Mouse (Mus musculus) 416B (cell line): ENCODE measurements at regions not wholly inside any gene's neighbourhood (a gene's known extent, or its start where the extent isn't known, plus 50 kb on each side); places are given as distances from the start of the nearest gene placed in this dataset.

Experiments used
- DNase-seq: peaks from one replicate; pipeline ENCODE4 v3.0.0; 2011; ENCODE audit warnings: low read depth

DNA sequence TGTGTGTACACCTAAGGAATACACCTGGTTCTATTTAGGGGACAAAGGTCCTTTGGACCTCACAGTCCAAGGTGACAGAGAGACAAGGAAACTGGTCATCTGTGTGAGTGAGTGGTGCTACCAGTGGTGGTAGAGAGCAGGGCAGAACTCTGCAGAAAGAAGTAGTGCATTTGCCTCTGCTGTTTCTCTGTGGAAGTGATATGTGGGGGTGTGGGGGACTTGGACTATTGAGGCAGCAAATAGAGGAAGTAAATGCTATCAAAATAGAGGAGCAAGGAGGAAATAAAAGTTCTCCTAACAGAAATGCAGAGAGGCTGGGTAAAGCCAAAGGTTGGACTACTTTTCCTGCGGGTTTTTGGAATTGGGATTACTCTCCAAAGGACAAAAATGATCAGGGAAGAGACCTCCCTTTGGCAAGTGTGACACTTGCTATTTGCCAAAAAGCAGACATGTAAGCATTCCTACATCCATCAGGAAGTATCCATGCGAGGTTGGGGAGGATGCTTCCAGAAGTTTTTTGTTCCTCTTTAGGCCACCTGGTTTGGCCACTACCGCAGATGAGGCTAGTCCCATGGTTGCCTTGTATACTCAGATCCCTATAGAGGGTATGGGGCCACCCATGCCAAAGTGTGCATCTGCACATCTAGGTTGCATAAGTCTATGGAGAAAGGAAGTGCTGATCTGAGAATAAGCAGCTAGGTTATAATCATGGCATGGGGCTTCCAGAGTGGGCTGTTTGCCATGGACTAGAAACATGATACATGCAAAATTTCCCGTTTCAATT lies 285.0 kb upstream of the Klf4 start:
- DNase-seq, result no peak

- DNase-seq, result no peak
Observed at GRCm38 (mm10) chr4:55815832-55816231, 283.6 kb upstream of the Klf4 start.

- DNase-seq, result no peak
Observed at GRCm38 (mm10) chr4:55812846-55813245, 280.6 kb upstream of the Klf4 start.

GRCm38 (mm10) chr4:55811656-55812055 lies 279.4 kb upstream of the Klf4 start:
- no peak for DNase-seq

DNA sequence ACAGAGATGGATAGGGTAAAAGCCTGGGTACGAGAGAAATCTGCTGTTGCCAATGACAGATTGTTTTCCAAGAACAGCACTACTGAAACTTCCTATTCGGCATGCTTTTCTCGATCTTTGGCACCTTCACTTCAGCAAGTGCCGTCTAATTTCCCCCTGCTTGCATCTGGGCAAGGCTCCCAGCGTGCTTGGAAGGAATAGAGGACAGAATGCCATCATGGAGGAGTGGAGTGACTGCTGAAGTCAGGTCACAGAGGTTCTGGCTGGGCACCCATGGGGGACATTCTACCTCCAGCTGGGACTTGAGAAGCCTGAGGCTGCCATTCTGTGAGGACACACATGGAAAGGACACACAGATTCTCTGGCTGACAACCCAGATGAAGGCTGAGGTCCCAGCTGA lies 276.2 kb upstream of the Klf4 start:
- no peak for DNase-seq

DNA sequence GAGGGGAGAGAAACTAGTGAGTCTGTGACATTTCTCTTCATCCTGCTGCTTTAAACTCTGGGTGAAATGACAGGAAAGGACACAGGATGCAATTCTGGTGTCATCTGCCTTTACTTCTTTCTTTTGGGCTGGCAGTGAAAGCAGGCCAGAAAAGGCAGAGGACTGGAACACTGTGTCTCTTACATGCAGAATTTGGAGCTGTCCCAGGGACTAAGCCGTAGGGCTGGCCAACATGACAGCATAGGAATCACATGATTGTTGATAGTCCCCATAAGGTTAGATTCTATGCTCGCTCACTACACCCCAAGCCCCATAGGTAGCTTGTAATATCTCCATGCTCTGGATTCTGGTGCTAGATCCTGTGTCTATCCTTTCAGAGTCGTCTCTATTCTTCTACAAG lies 274.5 kb upstream of the Klf4 start:
- no peak for DNase-seq

DNA sequence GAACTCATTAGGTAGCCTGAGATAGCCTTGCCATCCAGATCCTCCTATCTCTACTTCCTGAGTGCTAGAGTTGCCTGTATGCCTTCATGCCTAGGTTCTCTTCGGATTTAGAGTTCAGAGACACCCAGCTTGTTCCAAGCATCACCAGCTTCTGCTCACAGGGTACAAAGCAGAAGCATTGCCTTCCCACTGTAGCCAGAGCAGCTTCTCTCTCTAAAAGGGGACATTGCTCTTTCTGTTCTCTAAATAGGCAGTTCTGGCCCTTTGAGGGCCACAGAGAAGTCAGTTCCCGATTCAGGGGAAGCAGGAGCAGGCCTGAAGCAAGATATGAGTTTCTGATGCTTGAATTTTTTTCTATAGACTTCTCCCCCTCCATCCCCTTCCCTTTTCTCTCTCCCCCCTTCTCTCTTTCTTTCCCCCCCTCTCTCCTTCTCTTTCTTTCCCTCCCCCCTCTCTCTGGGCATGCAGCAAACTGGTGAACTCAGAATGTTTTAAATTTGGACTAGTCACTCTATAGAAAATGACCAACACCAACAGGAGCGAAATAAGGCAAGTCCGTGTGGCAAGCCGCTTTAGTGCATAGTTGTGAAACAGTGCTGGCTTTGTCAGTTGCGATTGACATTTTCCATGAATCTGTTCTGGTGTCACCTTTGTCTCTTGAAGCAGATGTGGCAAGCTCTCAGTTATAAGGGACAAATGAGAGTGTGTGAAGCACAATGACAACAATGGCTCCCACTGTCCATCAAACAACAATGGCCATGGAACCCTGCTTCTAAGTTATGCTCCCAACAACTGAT lies 273.2 kb upstream of the Klf4 start:
- DNase-seq, result no peak

DNA sequence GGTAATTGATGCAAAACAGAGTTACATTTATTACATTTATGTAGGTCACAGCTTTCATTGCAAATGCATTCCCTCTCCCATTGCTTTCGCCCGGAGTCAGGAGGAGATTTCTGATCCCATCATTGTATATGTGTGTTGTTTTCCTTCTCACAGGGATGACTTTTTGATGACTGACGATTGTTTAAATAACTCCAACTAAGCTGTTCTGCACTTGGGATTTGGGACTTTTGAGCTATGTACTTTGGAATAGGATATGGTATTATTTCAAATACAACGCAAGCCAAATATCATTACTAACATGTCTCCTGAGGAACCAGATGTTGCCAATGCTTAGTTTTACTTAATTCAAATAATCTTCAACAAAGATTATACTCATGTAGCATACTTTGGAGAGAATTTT lies 269.8 kb upstream of the Klf4 start:
- DNase-seq, result no peak

DNA sequence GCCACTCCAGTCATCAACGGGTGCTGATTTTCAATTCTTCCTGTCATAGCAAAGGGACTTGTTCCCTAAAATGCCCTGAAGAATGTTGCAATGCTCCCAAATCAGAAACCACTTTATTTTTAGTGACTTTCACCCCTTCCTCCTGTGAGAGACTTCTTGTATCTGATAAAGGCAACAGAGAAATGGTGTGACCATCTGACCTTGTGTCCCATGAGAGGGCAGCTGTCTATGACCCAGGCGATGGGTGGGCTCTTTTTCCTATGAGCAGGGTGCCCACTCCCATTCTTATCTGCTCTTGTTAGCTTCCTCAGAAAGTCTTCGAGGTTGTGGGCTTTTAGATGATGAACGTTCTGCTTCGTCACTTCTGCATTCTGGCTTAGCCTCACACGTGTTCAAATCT lies 265.8 kb upstream of the Klf4 start:
- DNase-seq, result no peak

- no peak for DNase-seq
Observed at GRCm38 (mm10) chr4:55781329-55781847, 249.1 kb upstream of the Klf4 start.

GRCm38 (mm10) chr4:55779581-55779980 lies 247.3 kb upstream of the Klf4 start:
- DNase-seq, result no peak

- no peak for DNase-seq
Observed at GRCm38 (mm10) chr4:55775858-55776257, 243.6 kb upstream of the Klf4 start.

- DNase-seq, result no peak
Observed at GRCm38 (mm10) chr4:55774571-55774970, 242.3 kb upstream of the Klf4 start.

DNA sequence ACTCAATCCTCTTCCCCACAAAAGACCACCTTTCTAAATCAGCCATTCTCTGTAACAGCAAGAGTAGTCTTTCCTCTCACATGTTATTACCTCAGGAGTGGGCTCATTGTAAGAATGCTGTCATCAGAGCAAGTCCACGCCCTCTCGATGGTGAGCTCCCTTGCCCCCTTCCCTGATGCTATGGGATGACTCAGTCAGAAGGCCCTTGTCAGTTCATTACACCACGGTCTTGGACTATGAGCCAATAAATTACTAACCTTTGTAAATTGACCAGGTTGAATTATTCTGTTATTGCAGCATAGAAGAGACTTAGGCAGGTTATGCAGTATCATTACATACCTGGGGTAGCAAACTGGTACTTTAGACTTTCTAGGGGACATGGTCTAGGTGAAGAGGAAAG lies 237.4 kb upstream of the Klf4 start:
- no peak for DNase-seq

- no peak for DNase-seq
Observed at GRCm38 (mm10) chr4:55768325-55768724, 236.1 kb upstream of the Klf4 start.

DNA sequence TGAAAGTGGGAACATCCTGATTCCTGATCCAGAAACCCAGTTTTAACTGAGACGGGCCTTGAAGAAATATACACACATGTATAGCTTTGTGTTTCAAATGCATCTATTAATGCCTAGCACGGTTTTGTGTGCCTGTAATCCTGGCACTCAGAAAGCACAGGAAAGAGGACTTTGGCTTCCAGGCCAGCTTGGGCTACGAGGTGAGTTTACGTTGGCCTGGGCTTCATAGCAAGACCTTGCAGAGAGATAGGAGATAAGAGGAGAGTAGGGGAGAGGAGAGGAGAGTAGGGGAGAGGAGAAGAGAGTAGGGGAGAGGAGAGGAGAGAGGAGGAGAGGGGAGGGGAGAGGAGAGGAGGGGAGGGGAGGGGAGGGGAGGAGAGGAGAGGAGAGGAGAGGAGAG lies 234.9 kb upstream of the Klf4 start:
- no peak for DNase-seq

DNA sequence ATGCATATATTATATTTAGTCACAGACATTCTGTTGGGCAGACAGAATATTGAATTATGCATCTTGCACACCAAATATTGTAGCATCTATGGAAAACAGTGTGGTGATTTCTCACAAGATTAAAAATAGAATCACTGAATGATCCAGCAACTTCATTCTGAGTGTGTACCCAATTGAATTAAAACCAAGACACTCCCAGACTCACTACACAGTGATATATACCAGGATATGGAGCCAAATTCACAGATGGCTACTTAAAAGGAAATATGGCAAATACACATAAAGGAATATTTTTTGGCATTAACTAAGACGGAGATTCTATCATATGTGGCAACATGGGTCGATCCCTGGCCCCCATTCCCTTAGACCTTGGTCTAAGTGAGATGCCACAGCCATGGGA lies 233.5 kb upstream of the Klf4 start:
- DNase-seq, result no peak

DNA sequence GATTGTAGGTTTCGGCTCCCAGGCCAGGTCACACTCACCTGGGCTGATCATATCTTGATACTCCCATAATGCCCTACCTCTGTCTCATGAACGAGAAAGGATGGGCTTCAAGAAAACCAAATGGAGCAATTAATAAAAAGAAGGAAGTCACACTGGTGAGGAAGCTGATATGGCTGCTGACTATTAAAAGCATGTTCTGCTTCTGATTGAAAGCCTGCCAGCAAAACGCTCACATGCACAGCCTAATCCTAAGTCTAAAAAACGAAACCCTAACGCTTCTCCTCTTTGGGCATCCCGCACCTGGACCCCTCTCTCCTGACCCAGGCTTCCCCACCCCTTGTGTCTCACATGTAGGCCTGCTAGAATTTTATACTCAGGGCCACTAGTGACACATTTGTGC lies 230.8 kb upstream of the Klf4 start:
- DNase-seq, result no peak

GRCm38 (mm10) chr4:55762389-55762788 lies 230.1 kb upstream of the Klf4 start:
- no peak for DNase-seq

DNA sequence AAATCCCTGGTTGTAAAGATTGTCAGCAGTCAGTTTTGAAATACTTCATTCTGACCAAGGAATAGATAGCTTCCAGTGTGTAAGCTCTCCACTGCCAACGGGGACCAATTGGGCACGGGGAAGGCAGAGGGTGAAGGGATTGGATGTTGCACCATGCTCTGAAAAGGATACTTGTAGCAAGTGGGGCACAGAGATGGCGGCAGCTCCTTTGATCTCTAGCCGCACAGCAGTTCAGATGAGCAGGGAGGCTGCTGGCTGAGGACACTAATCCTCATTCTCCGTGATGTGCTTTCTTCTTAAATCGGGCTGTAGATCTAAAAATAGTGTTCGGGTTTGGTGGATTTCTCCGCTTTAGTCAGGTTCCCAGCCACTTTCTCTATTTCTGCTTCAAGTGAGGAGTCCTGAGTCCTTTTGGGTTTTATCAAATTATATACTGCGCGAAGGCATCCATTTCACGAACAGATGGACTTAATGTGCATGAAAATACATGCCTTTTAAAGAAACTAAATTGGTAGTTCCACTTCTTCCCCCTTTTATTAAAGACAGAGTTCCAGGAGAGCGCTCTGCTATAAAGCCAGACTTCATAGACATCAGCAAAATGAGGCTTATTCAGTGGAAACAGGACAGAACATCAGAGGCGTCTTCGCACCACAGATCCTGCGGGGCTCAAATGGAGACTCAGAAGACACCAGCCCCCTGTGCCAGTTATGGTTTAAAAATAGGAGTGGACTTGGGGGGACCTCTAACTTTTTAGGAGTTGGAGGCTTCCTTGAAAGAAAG lies 225.1 kb upstream of the Klf4 start:
- DNase-seq, result no peak

- DNase-seq, result no peak
Observed at GRCm38 (mm10) chr4:55749949-55750600, 217.8 kb upstream of the Klf4 start.

DNA sequence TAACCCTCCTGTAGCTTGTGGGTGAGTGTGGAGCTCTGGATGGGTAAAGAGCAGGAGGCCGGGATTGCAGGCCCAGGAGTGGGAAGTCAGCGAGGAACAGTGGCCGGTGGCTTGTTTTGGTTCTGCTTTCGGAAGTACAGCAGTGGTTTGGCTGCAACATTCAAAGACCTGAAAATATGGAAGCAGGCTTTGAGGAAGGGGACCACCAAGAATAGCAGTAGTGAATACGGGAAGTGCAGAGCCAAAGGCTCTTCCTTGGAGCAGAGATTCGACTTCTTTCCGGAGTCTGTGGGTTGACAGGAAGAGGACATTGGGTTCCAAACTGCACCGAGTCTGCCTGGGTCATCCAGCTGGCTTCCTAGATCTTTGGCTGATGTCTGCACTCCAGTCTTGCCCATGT lies 209.1 kb upstream of the Klf4 start:
- DNase-seq, result no peak
